Mouse (Mus musculus) hindbrain, embryonic 16.5 days (tissue): ENCODE measurements at regions not wholly inside any gene's neighbourhood (a gene's known extent, or its start where the extent isn't known, plus 50 kb on each side); places are given as distances from the start of the nearest gene placed in this dataset.
"Not testable (repeated sequence)": the region's sequence is repeated elsewhere in the genome, so short reads cannot be mapped to it uniquely, and the experiment has no call there.

Experiments
- ATAC-seq: fragments of 200-750 bp; cut with Nextera tagmentation; 2 replicates; pipeline ENCODE4 v1.8.0; 2017; ENCODE audit warnings: moderate TSS enrichment, moderate library complexity
- H3K27ac ChIP-seq: fragments of 300-500 bp; sonication (generic); 2 replicates; pipeline ENCODE4 v1.5.1; 2014; ENCODE audit warnings: low read depth, mild to moderate bottlenecking, control low read depth, low read length, moderate library complexity
- H3K27me3 ChIP-seq: fragments of 300-500 bp; sonication (generic); replicated peaks from 2 replicates; pipeline ENCODE4 v1.6.1; 2014; ENCODE audit warnings: low read length; ENCODE audit not compliant: control insufficient read depth, insufficient read depth
- H3K36me3 ChIP-seq: fragments of 300-500 bp; sonication (generic); 2 replicates; pipeline ENCODE4 v1.6.1; 2014; ENCODE audit warnings: mild to moderate bottlenecking, low read length, moderate library complexity, mixed read lengths; ENCODE audit not compliant: control insufficient read depth, insufficient read depth
- H3K4me1 ChIP-seq: fragments of 300-500 bp; sonication (generic); 2 replicates; pipeline ENCODE4 v1.6.1; 2014; ENCODE audit warnings: low read depth, low read length; ENCODE audit not compliant: control insufficient read depth, insufficient read depth
- H3K4me2 ChIP-seq: fragments of 300-500 bp; sonication (generic); 2 replicates; pipeline ENCODE4 v1.6.1; 2014; ENCODE audit warnings: mild to moderate bottlenecking, low read length, control low read depth, moderate library complexity
- H3K4me3 ChIP-seq: fragments of 300-500 bp; sonication (generic); 2 replicates; pipeline ENCODE4 v1.5.1; 2014; ENCODE audit warnings: mild to moderate bottlenecking, low read length, control low read depth, moderate library complexity
- H3K9ac ChIP-seq: fragments of 300-500 bp; sonication (generic); 2 replicates; pipeline ENCODE4 v1.6.1; 2014; ENCODE audit warnings: low read depth, mild to moderate bottlenecking, control low read depth, low read length, moderate library complexity
- H3K9me3 ChIP-seq: fragments of 300-500 bp; sonication (generic); 2 replicates; pipeline ENCODE4 v1.6.1; 2014; ENCODE audit warnings: mild to moderate bottlenecking, low read length, moderate library complexity; ENCODE audit not compliant: control insufficient read depth
- WGBS: fragments of 180-500 bp; shearing (Covaris S2); extraction: QIAGEN DNeasy Blood & Tissue Kit; methylation state at CpG from one replicate; pipeline ENCODE4 v1.1.7; 2014; 5-methylcytosine and 5-hydroxymethylcytosine counted together

DNA sequence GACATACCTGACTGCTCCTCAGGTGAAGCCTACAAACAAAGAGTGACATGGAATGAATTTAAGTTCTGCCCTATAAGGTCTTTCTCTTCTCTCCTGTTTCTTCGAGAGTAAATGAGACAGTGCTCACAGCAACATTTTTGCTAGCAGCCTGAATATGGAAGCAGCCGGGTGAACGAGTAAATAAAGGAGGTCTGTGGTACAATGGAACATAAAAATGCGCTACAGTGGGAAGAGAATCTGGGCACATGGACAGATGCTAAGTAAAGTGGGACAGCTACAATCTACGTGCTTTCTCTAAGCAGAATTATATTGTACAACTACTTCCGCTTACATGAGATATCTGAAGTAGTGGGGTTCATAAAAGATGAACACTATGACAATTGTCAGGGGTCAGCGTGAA, 225.2 kb downstream of the Utp18 start:
- H3K4me2 ChIP-seq = no peak overlapping the region
- no peaks in the 10 kb centered on the region for H3K36me3 ChIP-seq
- H3K9me3 ChIP-seq = no peaks in the 10 kb centered on the region
- ATAC-seq = no peak
- 89% methylated on average over 7 of the region's 7 CpGs for WGBS
- H3K9ac ChIP-seq = no peak overlapping the region
- no peaks in the 10 kb centered on the region for H3K4me1 ChIP-seq
- no peak overlapping the region for H3K4me3 ChIP-seq
- H3K27ac ChIP-seq = no peak overlapping the region
- no peaks in the 10 kb centered on the region for H3K27me3 ChIP-seq

DNA sequence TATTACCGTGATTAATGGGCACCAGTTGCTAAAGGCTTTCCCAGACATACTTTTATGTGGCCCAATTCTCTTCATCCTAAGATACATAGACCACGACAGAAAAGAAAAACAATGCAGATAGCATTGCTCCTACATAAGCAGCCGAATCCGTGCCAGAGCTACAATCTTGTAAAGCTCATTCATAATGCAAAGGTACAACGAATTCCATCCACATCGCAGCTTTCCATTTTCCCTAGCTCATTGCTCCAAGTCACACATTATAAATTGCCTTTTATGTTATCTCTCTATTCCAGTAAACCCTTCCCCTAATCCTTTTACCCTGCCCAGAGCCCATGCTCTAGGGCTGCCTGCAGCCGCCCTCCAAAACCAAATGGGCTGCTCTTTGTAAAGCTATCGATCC, 226.8 kb downstream of the Utp18 start:
- no peaks in the 10 kb centered on the region for H3K4me1 ChIP-seq
- WGBS = 72% methylated on average over 8 of the region's 8 CpGs
- H3K4me2 ChIP-seq = no peak overlapping the region
- H3K4me3 ChIP-seq = no peak overlapping the region
- no peak overlapping the region for H3K27ac ChIP-seq
- no peaks in the 10 kb centered on the region for H3K27me3 ChIP-seq
- H3K36me3 ChIP-seq = no peaks in the 10 kb centered on the region
- no peak overlapping the region for H3K9ac ChIP-seq
- no peaks in the 10 kb centered on the region for H3K9me3 ChIP-seq
- ATAC-seq = no peak

DNA sequence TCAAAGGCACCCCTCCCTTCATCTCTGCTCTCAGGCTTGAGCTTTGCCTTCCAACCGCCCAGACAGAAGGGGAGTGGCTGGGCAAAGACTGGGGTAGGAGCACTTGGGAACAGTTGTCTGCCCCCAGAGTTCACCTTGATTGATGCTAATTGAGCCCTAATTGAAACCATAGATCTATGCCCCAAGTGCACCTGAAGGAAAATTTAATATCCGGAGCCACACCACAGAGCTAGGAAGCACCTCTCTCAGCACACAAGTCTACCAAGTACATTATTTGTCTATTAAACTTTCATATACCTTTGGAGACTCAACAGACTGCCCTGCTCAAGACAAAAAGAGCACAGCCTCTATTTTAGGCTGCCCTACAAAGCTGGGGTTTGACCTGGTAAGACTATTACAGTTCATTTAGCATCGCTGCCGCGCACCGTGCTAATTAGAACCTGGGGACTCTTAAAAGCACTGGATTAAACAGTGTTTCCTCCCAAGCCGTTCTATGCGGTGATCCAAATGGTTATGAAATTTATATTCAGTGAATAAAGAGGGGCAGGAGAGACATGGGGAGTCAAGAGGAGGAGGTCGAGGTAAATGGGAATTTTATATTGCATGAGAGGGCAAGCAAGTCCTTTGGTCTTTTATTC, 229.8 kb downstream of the Utp18 start:
- WGBS = 71% methylated on average over 9 of the region's 9 CpGs
- Histone ChIP-seq H3K36me3 (no peaks in the 10 kb centered on the region), H3K27ac (no peak overlapping the region), H3K9ac (no peak overlapping the region), H3K27me3 (no peaks in the 10 kb centered on the region), H3K4me3 (no peak overlapping the region), H3K4me2 (no peak overlapping the region), H3K9me3 (no peaks in the 10 kb centered on the region), H3K4me1 (no peaks in the 10 kb centered on the region)
- peak; percentile 30; the same call in 1 of the 2 replicates for ATAC-seq

DNA sequence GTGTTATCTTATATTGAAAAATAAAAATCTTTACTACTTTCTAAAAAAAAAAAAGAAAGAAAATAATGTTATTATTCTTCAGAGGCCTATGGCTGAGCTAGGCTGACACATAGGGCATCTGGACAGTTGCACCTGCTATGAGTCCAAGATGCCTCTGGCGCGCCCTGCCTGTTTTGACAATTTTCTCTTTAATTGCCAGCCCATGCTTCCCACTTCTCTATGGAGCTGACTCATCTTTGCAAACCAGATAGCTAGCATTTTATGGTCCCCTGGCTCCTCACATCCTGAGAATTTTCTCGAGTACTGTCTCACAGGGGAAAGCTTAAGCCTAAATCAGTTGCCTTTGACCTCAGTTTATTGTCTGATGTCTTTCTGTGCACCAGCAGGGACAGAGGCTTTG, 232.2 kb downstream of the Utp18 start:
- Histone ChIP-seq H3K36me3 (no peaks in the 10 kb centered on the region), H3K27me3 (no peaks in the 10 kb centered on the region), H3K4me1 (no peaks in the 10 kb centered on the region), H3K4me3 (no peak overlapping the region), H3K9me3 (no peaks in the 10 kb centered on the region), H3K4me2 (no peak overlapping the region), H3K9ac (no peak overlapping the region), H3K27ac (no peak overlapping the region)
- no peak for ATAC-seq
- WGBS = 73% methylated on average over 3 of the region's 3 CpGs

DNA sequence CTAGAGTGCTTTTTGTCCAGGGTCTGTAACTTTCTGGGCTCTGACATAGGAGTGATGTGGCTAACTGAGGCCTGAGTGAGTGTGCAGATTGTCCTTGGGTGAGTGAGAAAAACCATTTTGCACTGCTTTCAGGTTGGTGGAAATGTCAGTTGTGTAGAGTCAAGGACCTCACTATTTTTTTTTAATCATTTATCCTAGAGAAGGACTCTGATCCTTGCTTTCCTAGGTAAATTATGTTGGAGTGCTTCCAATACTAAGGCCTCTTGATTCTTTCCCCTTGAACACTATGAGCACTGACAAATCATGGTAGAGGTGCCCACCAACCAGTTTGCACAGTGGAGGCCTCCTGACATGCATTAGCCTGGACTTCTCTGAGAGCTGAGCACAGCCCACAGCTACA, 233.6 kb downstream of the Utp18 start:
- ATAC-seq, H3K27me3 ChIP-seq, H3K4me1 ChIP-seq, H3K27ac ChIP-seq, H3K9me3 ChIP-seq, H3K9ac ChIP-seq, H3K4me3 ChIP-seq, H3K36me3 ChIP-seq, H3K4me2 ChIP-seq: not testable (repeated sequence)
